Mouse (Mus musculus) heart, embryonic 15.5 days (tissue): ENCODE results near the gene Fndc9. TPM values are rescaled to one million over a fixed set of nuclear protein-coding genes. Genes with fewer than 3 reads are reported as not detected.

Experiments
- ATAC-seq: fragments of 200-750 bp; cut with Nextera tagmentation; replicated peaks from 2 replicates; pipeline ENCODE4 v1.8.0; 2017; ENCODE audit warnings: low read depth, moderate TSS enrichment; ENCODE audit not compliant: insufficient number of reproducible peaks, insufficient read depth, low FRiP score
- H3K27ac ChIP-seq: fragments of 300-500 bp; sonication (generic); 2 replicates; pipeline ENCODE4 v1.5.1; 2015; ENCODE audit warnings: mild to moderate bottlenecking, inconsistent platforms
- H3K27me3 ChIP-seq: fragments of 300-500 bp; sonication (generic); 2 replicates; pipeline ENCODE4 v1.6.1; 2015; ENCODE audit warnings: inconsistent platforms
- H3K36me3 ChIP-seq: fragments of 300-500 bp; sonication (generic); 2 replicates; pipeline ENCODE4 v1.6.1; 2015; ENCODE audit warnings: mild to moderate bottlenecking, inconsistent platforms
- H3K4me1 ChIP-seq: fragments of 300-500 bp; sonication (generic); replicated peaks from 2 replicates; pipeline ENCODE4 v1.6.1; 2015; ENCODE audit warnings: inconsistent platforms
- H3K4me2 ChIP-seq: fragments of 300-500 bp; sonication (generic); 2 replicates; pipeline ENCODE4 v1.6.1; 2015; ENCODE audit warnings: inconsistent platforms, mild to moderate bottlenecking, moderate library complexity
- H3K4me3 ChIP-seq: fragments of 300-500 bp; sonication (generic); 2 replicates; pipeline ENCODE4 v1.5.1; 2015; ENCODE audit warnings: mild to moderate bottlenecking, inconsistent platforms
- H3K9ac ChIP-seq: fragments of 300-500 bp; sonication (generic); 2 replicates; pipeline ENCODE4 v1.6.1; 2015; ENCODE audit warnings: mild to moderate bottlenecking, inconsistent platforms
- H3K9me3 ChIP-seq: fragments of 300-500 bp; sonication (generic); replicated peaks from 2 replicates; pipeline ENCODE4 v1.6.1; 2016; ENCODE audit warnings: inconsistent platforms
- WGBS: fragments of 180-500 bp; shearing (Covaris S2); methylation state at CpG from one replicate; pipeline ENCODE4 v1.1.7; 2015; ENCODE audit warnings: mixed read lengths; 5-methylcytosine and 5-hydroxymethylcytosine counted together
- polyA plus RNA-seq: library from polyadenylated mRNA; unstranded; fragments of >200 nt; fragmentation: Nextera tagmentation; extraction: Ambion mirVana; gene quantifications from 2 replicates; pipeline ENCODE4 v1.2.1, GENCODE M21; 2015

Fndc9 gene
- polyA plus RNA-seq: 0.06 TPM in 1 of 2 replicates, not detected in the other

DNA sequence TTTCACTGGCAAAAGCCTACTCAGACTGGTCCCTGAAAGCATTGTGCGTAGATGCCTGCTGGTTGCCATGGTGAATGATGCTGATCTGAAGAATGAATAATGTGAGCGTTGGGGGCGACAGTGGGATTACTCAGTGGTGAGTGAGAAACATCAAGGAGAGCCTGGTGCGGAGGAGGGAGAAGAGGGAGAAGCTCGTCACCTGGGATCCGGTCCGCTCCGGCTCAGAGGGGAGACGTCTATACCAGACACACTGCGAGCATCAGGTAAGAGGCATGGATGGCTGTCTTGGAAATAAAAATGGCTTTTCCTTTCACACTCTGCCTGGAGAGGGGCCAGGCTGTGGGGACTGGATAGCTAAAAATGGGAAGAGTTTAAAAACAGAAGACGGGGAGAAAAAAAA is at the start of gene Fndc9:
Gene Fndc9 (plus strand): TSS at position 198 of the 400 bp plus-strand sequence.
- no peak for ATAC-seq
- WGBS: 74% methylated on average over 11 of the region's 11 CpGs
- Histone ChIP-seq H3K27ac (no peak within 1 kb of the TSS), H3K9ac (no peak within 1 kb of the TSS), H3K27me3 (no peaks in the 10 kb centered on the region), H3K9me3 (no peaks in the 10 kb centered on the region), H3K4me2 (no peak within 1 kb of the TSS), H3K36me3 (no peaks in the 10 kb centered on the region), H3K4me3 (no peak within 1 kb of the TSS), H3K4me1 (0 out of 2 replicates have a peak, but pooled peaks cover 3% of the 10 kb centered on the region)

DNA sequence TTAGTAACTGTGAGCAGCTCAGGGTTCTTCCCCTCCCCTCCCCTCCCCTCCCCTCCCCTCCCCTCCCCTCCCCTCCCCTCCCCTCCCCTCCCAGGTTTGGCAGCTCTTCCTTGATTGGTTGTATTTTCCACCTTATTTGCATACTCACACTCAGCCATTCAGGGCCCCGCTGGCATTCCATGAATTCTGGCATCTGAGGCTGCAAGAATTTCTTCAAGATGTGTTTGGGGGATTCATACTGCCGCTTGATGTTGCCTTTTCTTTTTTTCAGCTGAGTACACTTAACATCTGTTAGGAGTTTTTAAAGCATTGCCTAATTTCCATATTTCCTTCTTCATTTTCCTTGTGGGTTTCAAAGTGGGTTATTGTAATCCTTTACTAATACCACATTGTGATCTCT is 47.0 kb upstream of the Fndc9 start:
- ATAC-seq: no peak
- WGBS: 68% methylated on average over 2 of the region's 2 CpGs
- Histone ChIP-seq H3K9me3 (no peaks in the 10 kb centered on the region), H3K4me3 (no peak overlapping the region), H3K4me2 (no peak overlapping the region), H3K9ac (no peak overlapping the region), H3K27me3 (no peaks in the 10 kb centered on the region), H3K27ac (no peak overlapping the region), H3K4me1 (0 out of 2 replicates have a peak, but pooled peaks cover 3% of the 10 kb centered on the region), H3K36me3 (no peaks in the 10 kb centered on the region)

DNA sequence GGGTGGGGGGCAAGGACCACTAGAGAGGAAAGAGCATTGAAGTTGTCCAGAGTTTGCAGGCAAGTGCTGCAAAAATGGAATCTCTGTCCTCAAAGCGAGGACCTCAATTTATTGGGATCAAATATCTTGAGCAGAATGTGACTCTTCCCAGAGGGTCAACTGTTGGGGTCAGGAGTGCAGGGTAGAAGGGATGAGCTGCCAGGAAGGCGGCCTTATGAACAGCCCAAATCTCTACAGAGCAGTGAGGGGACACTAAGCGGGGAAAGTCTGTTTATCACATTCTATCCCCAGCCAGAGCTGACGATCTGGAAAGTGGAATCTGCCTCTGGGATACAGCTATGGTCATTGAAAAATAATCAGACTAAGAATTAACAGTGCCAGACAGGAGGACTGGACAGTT is 41.2 kb upstream of the Fndc9 start:
- H3K27ac ChIP-seq: no peak overlapping the region
- WGBS: 67% methylated on average over 4 of the region's 4 CpGs
- no peak for ATAC-seq
- no peaks in the 10 kb centered on the region; the same call in 1 of the 2 replicates for H3K4me1 ChIP-seq
- no peaks in the 10 kb centered on the region for H3K9me3 ChIP-seq
- no peak overlapping the region for H3K4me2 ChIP-seq
- H3K36me3 ChIP-seq: no peaks in the 10 kb centered on the region
- H3K27me3 ChIP-seq: no peaks in the 10 kb centered on the region
- H3K4me3 ChIP-seq: no peak overlapping the region
- no peak overlapping the region for H3K9ac ChIP-seq

DNA sequence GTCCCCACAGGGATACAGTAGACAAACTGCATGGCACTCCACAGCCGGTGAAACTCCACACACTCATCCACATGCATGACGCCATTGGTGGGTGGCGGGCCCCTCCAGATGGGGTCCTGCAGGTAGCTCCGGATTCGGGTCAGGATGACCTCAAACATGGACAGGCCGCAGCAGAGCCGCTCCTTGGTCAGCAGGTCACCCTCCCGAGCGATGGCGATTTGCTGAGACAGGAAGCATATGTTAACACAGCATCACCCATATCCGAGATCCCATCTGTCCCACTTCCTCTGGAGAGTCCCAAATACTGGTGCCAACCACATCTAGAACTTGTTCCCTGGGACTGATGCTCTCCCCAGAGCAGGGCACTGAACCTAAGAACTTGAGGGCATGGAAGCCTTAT is 34.7 kb upstream of the Fndc9 start:
- H3K36me3 ChIP-seq: no peaks in the 10 kb centered on the region
- ATAC-seq: no peak
- H3K27me3 ChIP-seq: no peaks in the 10 kb centered on the region
- no peak overlapping the region for H3K4me3 ChIP-seq
- H3K4me1 ChIP-seq: peaks cover 20% of the 10 kb centered on the region
- H3K9me3 ChIP-seq: no peaks in the 10 kb centered on the region
- WGBS: 85% methylated on average over 11 of the region's 11 CpGs
- no peak overlapping the region for H3K27ac ChIP-seq
- no peak overlapping the region for H3K9ac ChIP-seq
- no peak overlapping the region for H3K4me2 ChIP-seq

DNA sequence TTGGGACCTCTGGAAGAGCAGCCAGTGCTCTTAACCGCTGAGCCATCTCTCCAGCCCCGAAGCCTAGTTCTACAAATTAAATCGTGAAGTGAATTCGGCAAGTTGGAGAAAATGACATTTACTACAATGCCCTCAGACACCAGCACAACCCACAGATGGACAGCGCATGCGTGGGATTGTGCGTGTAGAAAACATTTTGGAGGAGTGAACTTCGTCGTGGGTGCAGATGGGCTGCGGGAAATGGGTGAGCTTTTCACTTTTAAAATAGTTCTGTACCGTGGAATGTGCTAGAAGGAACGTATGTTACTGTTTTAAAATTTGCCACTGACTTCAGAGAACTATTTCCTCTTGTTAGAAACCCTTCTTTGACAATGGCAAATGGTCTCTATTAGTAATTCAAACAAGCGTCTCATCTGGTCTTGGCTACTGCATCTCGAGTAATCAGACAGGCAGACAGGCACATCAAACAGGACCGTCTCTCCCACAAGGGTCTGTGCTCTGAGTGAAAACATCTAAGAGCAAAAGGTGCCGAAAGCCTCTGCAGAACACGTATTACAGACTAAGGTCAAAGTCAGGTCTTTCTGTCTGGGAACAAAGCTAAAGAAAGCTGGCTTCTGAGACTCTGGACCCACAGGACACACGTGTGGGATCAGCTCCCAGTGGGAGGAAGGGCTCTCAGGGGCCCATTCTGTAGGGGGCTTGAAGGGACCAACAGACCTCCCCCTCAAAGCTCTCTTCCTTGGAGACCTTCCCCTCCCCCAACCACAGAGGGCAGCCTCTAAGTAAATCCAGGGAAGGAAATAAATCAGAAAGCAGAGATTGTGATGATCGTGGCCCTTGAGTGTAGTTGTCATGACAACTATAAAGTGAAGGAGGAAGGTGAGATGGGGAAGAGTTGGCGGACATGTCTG is 33.4 kb upstream of the Fndc9 start:
- Histone ChIP-seq H3K4me3 (no peak overlapping the region; the same call in 1 of the 2 replicates), H3K4me1 (peaks cover 28% of the 10 kb centered on the region), H3K9ac (no peak overlapping the region), H3K4me2 (peak overlapping the region; percentile 45), H3K27me3 (no peaks in the 10 kb centered on the region), H3K9me3 (no peaks in the 10 kb centered on the region), H3K36me3 (no peaks in the 10 kb centered on the region), H3K27ac (peak overlapping the region; percentile 75)
- ATAC-seq: peak; percentile 44; the same call in 1 of the 2 replicates
- 43% methylated on average over 20 of the region's 20 CpGs for WGBS

DNA sequence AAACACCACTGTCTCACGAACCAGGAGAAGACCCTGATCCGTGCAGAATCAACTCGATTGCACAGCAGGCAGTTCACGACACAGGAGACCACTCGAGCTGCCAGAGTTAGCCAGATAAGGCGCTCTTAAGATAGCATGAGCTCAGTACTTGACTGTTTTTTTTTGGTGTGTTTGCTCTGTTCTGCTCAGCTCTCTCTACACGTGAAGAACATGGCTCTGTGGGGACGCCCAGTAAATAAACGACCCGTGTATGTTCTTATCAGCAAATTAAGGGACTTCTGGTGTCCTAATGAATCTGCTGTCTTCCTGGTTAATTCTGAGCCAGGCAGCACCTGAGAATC is 32.8 kb upstream of the Fndc9 start:
- H3K27ac ChIP-seq: peak overlapping the region; percentile 75

DNA sequence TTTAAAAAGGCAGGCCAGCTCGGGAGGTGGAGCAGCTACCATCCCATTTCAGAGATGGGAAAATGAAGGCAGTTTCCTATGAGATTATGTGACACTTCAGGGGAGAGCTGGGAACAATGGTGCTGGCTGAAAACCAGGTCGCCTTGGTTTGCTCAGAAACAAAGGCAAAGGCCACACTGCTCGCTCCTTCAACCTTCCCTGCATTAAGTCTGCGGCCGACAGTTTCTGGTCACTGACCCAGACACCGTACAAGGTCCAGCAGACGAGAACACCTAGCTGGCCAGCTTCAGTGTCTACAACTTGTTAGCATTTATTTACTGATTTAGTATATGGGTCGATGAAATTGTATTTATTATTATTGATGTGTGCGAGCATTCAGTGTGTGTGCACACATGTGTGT is 30.5 kb upstream of the Fndc9 start:
- H3K4me3 ChIP-seq: no peak overlapping the region
- H3K4me1 ChIP-seq: peaks cover 28% of the 10 kb centered on the region
- no peaks in the 10 kb centered on the region for H3K9me3 ChIP-seq
- no peak overlapping the region for H3K4me2 ChIP-seq
- no peak for ATAC-seq
- H3K27ac ChIP-seq: no peak overlapping the region
- no peaks in the 10 kb centered on the region for H3K36me3 ChIP-seq
- H3K27me3 ChIP-seq: no peaks in the 10 kb centered on the region
- WGBS: 87% methylated on average over 9 of the region's 9 CpGs
- no peak overlapping the region for H3K9ac ChIP-seq

More for the DNA sequence above, 32.8 kb upstream of the Fndc9 start:
- Histone ChIP-seq H3K27me3 (no peaks in the 10 kb centered on the region), H3K4me3 (no peak overlapping the region; the same call in 1 of the 2 replicates), H3K9ac (no peak overlapping the region), H3K36me3 (no peaks in the 10 kb centered on the region), H3K4me1 (peaks cover 28% of the 10 kb centered on the region), H3K9me3 (no peaks in the 10 kb centered on the region), H3K4me2 (peak overlapping the region; percentile 45)
- 11% methylated on average over 10 of the region's 10 CpGs for WGBS
- ATAC-seq: peak; percentile 40; the same call in 1 of the 2 replicates

DNA sequence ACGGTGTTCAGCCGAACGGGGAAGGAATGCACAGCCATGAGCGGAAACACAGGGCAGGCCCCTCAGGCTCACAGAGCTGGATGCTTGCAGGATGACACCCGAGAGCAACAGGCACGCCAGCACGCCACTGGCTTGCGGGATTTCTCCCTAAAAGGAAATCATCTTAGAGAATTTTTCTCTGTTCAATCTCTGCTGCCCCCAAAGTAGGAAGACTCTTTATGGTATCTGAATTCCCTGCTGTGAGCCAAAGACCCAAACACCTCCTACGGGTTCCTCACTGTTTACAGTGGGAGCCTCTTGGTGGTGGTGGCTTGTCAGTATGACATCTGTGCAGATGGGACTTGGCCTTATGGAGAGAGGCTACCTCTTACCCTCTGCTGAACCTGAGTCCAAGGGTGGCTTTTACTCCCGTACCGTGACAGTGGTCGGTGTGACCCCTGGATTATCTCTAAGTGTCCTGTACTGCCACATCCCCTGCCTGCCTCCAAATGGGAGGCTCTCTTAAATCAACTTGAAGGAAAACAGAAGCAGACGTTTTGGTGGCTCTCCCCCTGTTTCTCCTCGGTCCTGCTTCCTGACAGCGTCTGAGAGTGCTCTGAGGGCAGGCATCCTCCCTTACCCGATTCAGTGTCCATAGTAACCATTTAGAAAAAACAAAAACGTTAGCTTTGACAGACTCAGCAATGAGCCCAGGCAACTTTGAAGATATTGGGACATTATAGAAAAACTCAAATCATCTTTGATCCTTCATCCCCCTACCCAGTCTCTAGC is 29.5 kb upstream of the Fndc9 start:
- 22% methylated on average over 17 of the region's 17 CpGs for WGBS
- ATAC-seq: no peak
- no peak overlapping the region for H3K4me3 ChIP-seq
- no peak overlapping the region for H3K4me2 ChIP-seq
- H3K27ac ChIP-seq: peak overlapping the region; percentile 68
- no peaks in the 10 kb centered on the region for H3K36me3 ChIP-seq
- H3K9me3 ChIP-seq: no peaks in the 10 kb centered on the region
- H3K27me3 ChIP-seq: no peaks in the 10 kb centered on the region
- peaks cover 30% of the 10 kb centered on the region for H3K4me1 ChIP-seq
- H3K9ac ChIP-seq: 0 out of 2 replicates have a peak overlapping the region, but pooled peaks have one; percentile 1

DNA sequence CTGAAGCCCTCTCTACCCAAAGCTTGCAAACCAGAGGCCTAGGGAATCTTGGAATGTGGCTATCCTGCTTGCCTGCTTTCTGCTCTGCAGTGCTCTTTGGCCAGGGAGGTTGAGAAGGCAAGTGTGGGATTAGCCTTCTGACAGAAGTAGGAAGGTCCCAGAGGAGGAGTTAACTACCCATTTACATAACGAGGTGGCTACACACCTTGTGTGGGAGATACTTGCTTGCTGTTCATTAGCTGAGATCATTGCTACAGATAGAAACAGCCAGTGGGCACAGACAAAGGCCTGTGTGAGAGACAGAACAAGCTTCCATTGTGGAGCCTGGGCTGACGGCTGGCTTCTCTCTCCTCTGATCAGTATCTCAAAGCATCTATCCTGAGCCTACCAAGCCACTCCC is 25.4 kb upstream of the Fndc9 start:
- no peak overlapping the region for H3K27ac ChIP-seq
- no peak overlapping the region for H3K9ac ChIP-seq
- no peak overlapping the region for H3K4me2 ChIP-seq
- 50% methylated on average over 2 of the region's 2 CpGs for WGBS
- H3K36me3 ChIP-seq: no peaks in the 10 kb centered on the region
- no peak for ATAC-seq
- H3K4me3 ChIP-seq: no peak overlapping the region
- H3K27me3 ChIP-seq: no peaks in the 10 kb centered on the region
- no peaks in the 10 kb centered on the region for H3K9me3 ChIP-seq
- peaks cover 53% of the 10 kb centered on the region for H3K4me1 ChIP-seq

DNA sequence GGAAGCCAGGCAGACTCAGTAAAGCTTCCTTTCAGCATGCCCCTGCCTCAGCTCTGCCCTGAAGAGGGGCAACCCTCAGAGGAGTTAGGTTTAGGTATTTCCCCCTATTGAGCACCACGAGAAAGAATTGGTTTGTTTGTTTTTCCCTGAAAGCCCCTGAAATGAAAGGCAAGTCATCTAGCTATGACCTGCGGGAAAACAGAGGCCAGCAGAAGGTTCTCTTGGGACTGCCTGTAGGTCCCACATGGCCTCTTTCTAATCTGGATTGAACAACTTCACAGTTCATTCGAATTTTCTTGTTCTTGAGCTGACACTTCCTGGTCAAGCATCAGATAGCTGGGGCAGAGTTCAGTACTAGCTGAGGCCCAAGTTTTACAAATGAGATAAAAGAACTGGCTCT is 23.5 kb upstream of the Fndc9 start:
- Histone ChIP-seq H3K27ac (peak overlapping the region; percentile 60; the same call in 1 of the 2 replicates), H3K36me3 (no peaks in the 10 kb centered on the region), H3K27me3 (no peaks in the 10 kb centered on the region), H3K9ac (no peak overlapping the region), H3K4me2 (no peak overlapping the region), H3K9me3 (no peaks in the 10 kb centered on the region), H3K4me3 (no peak overlapping the region), H3K4me1 (peaks cover 43% of the 10 kb centered on the region)
- 26% methylated on average over 3 of the region's 3 CpGs for WGBS
- ATAC-seq: no peak

DNA sequence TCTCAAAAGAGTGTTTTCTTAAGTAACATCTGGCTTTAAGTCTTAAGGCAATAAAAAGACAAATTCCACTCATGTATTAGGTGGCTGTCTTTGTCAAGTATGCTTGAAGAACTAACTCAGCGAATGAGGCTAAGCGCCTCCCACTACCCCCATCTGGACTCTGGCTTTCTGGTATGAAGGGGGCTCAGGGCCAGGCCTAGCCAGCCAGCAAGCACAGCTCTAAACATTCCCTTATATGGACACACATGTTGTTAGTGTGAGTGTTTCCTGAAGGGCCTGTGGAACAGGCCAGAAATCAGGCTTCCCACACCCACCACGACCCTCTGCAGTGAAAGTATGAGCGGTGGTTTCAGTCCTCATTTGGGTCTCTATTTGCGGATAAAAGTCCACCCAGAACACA is 21.5 kb upstream of the Fndc9 start:
- 27% methylated on average over 5 of the region's 5 CpGs for WGBS
- peaks cover 43% of the 10 kb centered on the region for H3K4me1 ChIP-seq
- no peak overlapping the region for H3K4me2 ChIP-seq
- H3K9me3 ChIP-seq: no peaks in the 10 kb centered on the region
- H3K27me3 ChIP-seq: no peaks in the 10 kb centered on the region
- peak; percentile 69 for ATAC-seq
- H3K9ac ChIP-seq: peak overlapping the region; percentile 12; the same call in 1 of the 2 replicates
- H3K4me3 ChIP-seq: no peak overlapping the region
- H3K36me3 ChIP-seq: no peaks in the 10 kb centered on the region
- peak overlapping the region; percentile 89 for H3K27ac ChIP-seq
